Comparison of ENCODE assay signal across 12 mouse cellular contexts in genomic region chr9:96818822-96819481, GRCm38 (mm10).
DNase-seq lines count a peak whose midpoint lies in the region; ATAC-seq and TF ChIP-seq lines count a peak whose summit lies in the region.
"Had no signal": no experiment of that assay in that cellular context is flagged by ENCODE, and none has a peak within 500 bp of the region (broad histone marks: within the 10 kb centered on the region; RNA-seq: fewer than 3 reads in every experiment).

No protein-coding gene starts in this region.

- 0 out of 2 replicates have a peak, but pooled peaks have one; percentile 29 for ATAC-seq in cerebellum, adult (ENCODE audit: insufficient number of reproducible peaks, low FRiP score, low TSS enrichment)
- peak; percentile 16; the same call in 1 of the 2 replicates for ATAC-seq in lung, postnatal 0 days
- ATAC-seq in megakaryocyte-erythroid progenitor cell, adult 5-6 weeks (replicated peaks; ENCODE audit: low FRiP score, low TSS enrichment, poor library complexity, severe bottlenecking), result peak; percentile 42
- peak; percentile 36 for ATAC-seq in stomach, postnatal 0 days (ENCODE audit: low FRiP score, low TSS enrichment)
- ATAC-seq: Patski had no signal

- H3K36me3 ChIP-seq in lung, postnatal 0 days (ENCODE audit: insufficient read depth, low read length), result no peaks in the 10 kb centered on the region
- no peaks in the 10 kb centered on the region for H3K36me3 ChIP-seq in stomach, postnatal 0 days (ENCODE audit: control insufficient read depth, insufficient read depth, low read length)
- H3K36me3 ChIP-seq: embryonic facial prominence, embryonic 12.5 days had no signal

- no peak overlapping the region for H3K4me3 ChIP-seq in lung, postnatal 0 days (ENCODE audit: low read depth, low read length)
- H3K4me3 ChIP-seq in stomach, postnatal 0 days (ENCODE audit: low read depth, low read length), result no peak overlapping the region
- H3K4me3 ChIP-seq: embryonic facial prominence, embryonic 12.5 days had no signal

- H3K4me1 ChIP-seq in lung, postnatal 0 days (ENCODE audit: insufficient read depth, low read depth, low read length), result no peaks in the 10 kb centered on the region
- no peaks in the 10 kb centered on the region for H3K4me1 ChIP-seq in stomach, postnatal 0 days (replicated peaks; ENCODE audit: control insufficient read depth, insufficient read depth)

- no peak for DNase-seq in cerebellum, adult 9-10 months
- no peak for DNase-seq in lung, postnatal 0 days (ENCODE audit: low spot score)
- no peak for DNase-seq in lung, postnatal 4 days
- no peak for DNase-seq in stomach, postnatal 0 days (ENCODE audit: low spot score)
- DNase-seq in left cerebral cortex, postnatal 36 days (ENCODE audit: low spot score in 2 of 2), result no peak
- DNase-seq in embryo, embryonic 10 days (ENCODE audit: low spot score), result no peak

- no peak for TF ChIP-seq CTCF in lung, postnatal 0 days (IDR thresholded peaks at IDR 0.05)
- no peak for TF ChIP-seq CTCF in stomach, postnatal 0 days (IDR thresholded peaks at IDR 0.05; ENCODE audit: low read depth)

- WGBS in lung, postnatal 0 days, result 64% methylated on average over 11 of the region's 11 CpGs
- WGBS in stomach, postnatal 0 days, result 59% methylated on average over 11 of the region's 11 CpGs

- intact Hi-C loops in left cerebral cortex, postnatal 36 days (cut with DNase I), result loop anchor here (2.0 to 5.0 kb wide), 2 partner anchors 57 to 150 kb away; no protein-coding TSS in a partner anchor

- no peak for TF ChIP-seq EP300 in lung, postnatal 0 days (IDR thresholded peaks at IDR 0.05)
- TF ChIP-seq EP300 in stomach, postnatal 0 days (optimal IDR thresholded peaks at IDR 0.05), result no peak

- H3K9ac ChIP-seq in lung, postnatal 0 days (replicated peaks; ENCODE audit: low read depth), result no peak overlapping the region
- no peak overlapping the region for H3K9ac ChIP-seq in stomach, postnatal 0 days (ENCODE audit: low read length)
- H3K9ac ChIP-seq: embryonic facial prominence, embryonic 12.5 days; liver, embryonic 14.5 days had no signal

- H3K27ac ChIP-seq in lung, postnatal 0 days (ENCODE audit: low read length), result no peak overlapping the region
- H3K27ac ChIP-seq in stomach, postnatal 0 days (replicated peaks), result no peak overlapping the region
- H3K27ac ChIP-seq: embryonic facial prominence, embryonic 12.5 days; liver, embryonic 14.5 days had no signal

- no peaks in the 10 kb centered on the region for H3K9me3 ChIP-seq in lung, postnatal 0 days (ENCODE audit: low read length)
- no peaks in the 10 kb centered on the region for H3K9me3 ChIP-seq in stomach, postnatal 0 days (ENCODE audit: control insufficient read depth, low read length)
- H3K9me3 ChIP-seq: embryonic facial prominence, embryonic 12.5 days had no signal

- no peak overlapping the region for H3K4me2 ChIP-seq in lung, postnatal 0 days (replicated peaks; ENCODE audit: low read depth, low read length)
- no peak overlapping the region for H3K4me2 ChIP-seq in stomach, postnatal 0 days (replicated peaks; ENCODE audit: low read depth)
- H3K4me2 ChIP-seq: embryonic facial prominence, embryonic 12.5 days; heart, embryonic 11.5 days had no signal

- H3K27me3 ChIP-seq in lung, postnatal 0 days (replicated peaks; ENCODE audit: insufficient read depth, low read length), result no peaks in the 10 kb centered on the region
- H3K27me3 ChIP-seq in stomach, postnatal 0 days (ENCODE audit: control insufficient read depth, insufficient read depth, low read length), result no peaks in the 10 kb centered on the region
- H3K27me3 ChIP-seq: embryonic facial prominence, embryonic 12.5 days; Patski had no signal
